Mouse (Mus musculus) MEL (cell line): ENCODE data around the gene Tmprss2. TPM values are rescaled to one million over a fixed set of nuclear protein-coding genes. Genes with fewer than 3 reads are reported as not detected.

ENCODE experiments used
- DNase-seq: peaks from one replicate; pipeline ENCODE4 v3.0.0; 2011; ENCODE audit warnings: low read depth, low spot score
- H3K27ac ChIP-seq: 2 replicates; pipeline ENCODE4 v1.5.1; 2012; ENCODE audit warnings: low read depth, mild to moderate bottlenecking, control low read depth, low read length, moderate library complexity; ENCODE audit not compliant: control insufficient read depth
- H3K27me3 ChIP-seq, 2 experiments: fragments of 150-350 bp in 1 of 2; sonication (generic) in 1 of 2; 2 replicates each; pipeline ENCODE4 v1.6.1; 2012; ENCODE audit warnings: low read length in 2 of 2, mild to moderate bottlenecking in 2 of 2, improper control_type of control experiment in 1 of 2, moderate library complexity in 1 of 2; ENCODE audit not compliant: insufficient read depth in 2 of 2, control insufficient read depth in 1 of 2
- H3K36me3 ChIP-seq, 2 experiments: 2 replicates each; pipeline ENCODE4 v1.6.1; 2012 to 2014; ENCODE audit warnings: low read length in 2 of 2, improper control_type of control experiment in 1 of 2, inconsistent platforms in 1 of 2, mild to moderate bottlenecking in 1 of 2; ENCODE audit not compliant: insufficient read depth in 2 of 2, control insufficient read depth in 1 of 2
- H3K4me1 ChIP-seq, 2 experiments: fragments of 150-350 bp in 1 of 2; sonication (generic) in 1 of 2; 2 replicates each; pipeline ENCODE4 v1.6.1; 2012; ENCODE audit warnings: low read length in 2 of 2, improper control_type of control experiment in 1 of 2, mild to moderate bottlenecking in 1 of 2; ENCODE audit not compliant: insufficient read depth in 2 of 2, control insufficient read depth in 1 of 2
- H3K4me3 ChIP-seq, 2 experiments: fragments of 150-350 bp in 1 of 2; sonication (generic) in 1 of 2; 2 replicates each; pipeline ENCODE4 v1.5.1; 2012; ENCODE audit warnings: low read depth in 2 of 2, low read length in 2 of 2, mild to moderate bottlenecking in 2 of 2, moderate library complexity in 2 of 2, control low read depth in 1 of 2, improper control_type of control experiment in 1 of 2; ENCODE audit not compliant: control insufficient read depth in 1 of 2, insufficient read depth in 1 of 2
- H3K79me2 ChIP-seq: 2 replicates; pipeline ENCODE4 v1.6.1; 2012; ENCODE audit warnings: mild to moderate bottlenecking, low read length, moderate library complexity; ENCODE audit not compliant: control insufficient read depth, poor library complexity, insufficient read depth
- H3K9ac ChIP-seq: 2 replicates; pipeline ENCODE4 v1.6.1; 2012; ENCODE audit warnings: low read depth, mild to moderate bottlenecking, control low read depth, low read length, moderate library complexity; ENCODE audit not compliant: control insufficient read depth, poor library complexity, severe bottlenecking
- H3K9me3 ChIP-seq: fragments of 150-350 bp; sonication (generic); replicated peaks from 2 replicates; pipeline ENCODE4 v1.6.1; 2012; ENCODE audit warnings: mild to moderate bottlenecking, low read length, improper control_type of control experiment, moderate library complexity; ENCODE audit not compliant: insufficient read depth
- BHLHE40 ChIP-seq: IDR thresholded peaks from 2 replicates; pipeline ENCODE4 v1.6.1; 2012; ENCODE audit warnings: low read depth, mild to moderate bottlenecking, inconsistent platforms, low read length, improper control_type of control experiment, borderline replicate concordance
- CTCF ChIP-seq, 3 experiments: IDR thresholded peaks in 2 of 3; conservative IDR thresholded peaks in 1 of 3; 2 replicates each; pipeline ENCODE4 v1.5.1; 2011 to 2012; ENCODE audit warnings: low read length in 3 of 3, low read depth in 2 of 3, mild to moderate bottlenecking in 2 of 3, improper control_type of control experiment in 1 of 3, inconsistent platforms in 1 of 3, mixed read lengths in 1 of 3, moderate library complexity in 1 of 3; ENCODE audit not compliant: control insufficient read depth in 1 of 3, insufficient read depth in 1 of 3, poor library complexity in 1 of 3, severe bottlenecking in 1 of 3
- E2F4 ChIP-seq: IDR thresholded peaks from 2 replicates; pipeline ENCODE4 v1.6.1; 2011; ENCODE audit warnings: low read depth, low read length, improper control_type of control experiment, borderline replicate concordance
- ELF1 ChIP-seq: IDR thresholded peaks from 2 replicates; pipeline ENCODE4 v1.6.1; 2014; ENCODE audit warnings: low read depth, mild to moderate bottlenecking, inconsistent platforms, low read length, improper control_type of control experiment, moderate library complexity
- EP300 ChIP-seq, 2 experiments: IDR thresholded peaks; 2 replicates each; pipeline ENCODE4 v1.6.1; 2011; ENCODE audit warnings: improper control_type of control experiment in 2 of 2, low read length in 2 of 2, low read depth in 1 of 2, mild to moderate bottlenecking in 1 of 2
- ETS1 ChIP-seq: IDR thresholded peaks from 2 replicates; pipeline ENCODE4 v1.6.1; 2012; ENCODE audit warnings: low read depth, mild to moderate bottlenecking, inconsistent platforms, low read length, improper control_type of control experiment, moderate library complexity
- GABPA ChIP-seq: IDR thresholded peaks from 2 replicates; pipeline ENCODE4 v1.6.1; 2012; ENCODE audit warnings: low read depth, mild to moderate bottlenecking, inconsistent platforms, low read length, improper control_type of control experiment, moderate library complexity
- GATA1 ChIP-seq: IDR thresholded peaks from 2 replicates; pipeline ENCODE4 v1.6.1; 2011; ENCODE audit warnings: low read depth, low read length, improper control_type of control experiment
- HCFC1 ChIP-seq: IDR thresholded peaks from 2 replicates; pipeline ENCODE4 v1.6.1; 2012; ENCODE audit warnings: low read depth, mild to moderate bottlenecking, inconsistent platforms, low read length, improper control_type of control experiment, moderate library complexity
- MAFK ChIP-seq: IDR thresholded peaks from 2 replicates; pipeline ENCODE4 v1.6.1; 2011; ENCODE audit warnings: low read depth, mild to moderate bottlenecking, low read length, improper control_type of control experiment, borderline replicate concordance
- MAX ChIP-seq: IDR thresholded peaks from 2 replicates; pipeline ENCODE4 v1.6.1; 2011; ENCODE audit warnings: low read length, improper control_type of control experiment
- MAZ ChIP-seq: IDR thresholded peaks from 2 replicates; pipeline ENCODE4 v1.6.1; 2012; ENCODE audit warnings: low read depth, mild to moderate bottlenecking, inconsistent platforms, low read length, improper control_type of control experiment
- MEF2A ChIP-seq: IDR thresholded peaks from 2 replicates; pipeline ENCODE4 v1.6.1; 2014; ENCODE audit warnings: low read depth, mild to moderate bottlenecking, inconsistent platforms, low read length, improper control_type of control experiment; ENCODE audit not compliant: poor library complexity, insufficient replicate concordance, severe bottlenecking; ENCODE audit errors: extremely low read depth
- MYC ChIP-seq: IDR thresholded peaks from 2 replicates; pipeline ENCODE4 v1.6.1; 2011; ENCODE audit warnings: low read depth, mild to moderate bottlenecking, low read length, improper control_type of control experiment, moderate library complexity
- NRF1 ChIP-seq: IDR thresholded peaks from 2 replicates; pipeline ENCODE4 v1.6.1; 2014; ENCODE audit warnings: low read depth, mild to moderate bottlenecking, inconsistent platforms, low read length, improper control_type of control experiment, moderate library complexity; ENCODE audit not compliant: poor library complexity, insufficient read depth, severe bottlenecking
- POLR2A ChIP-seq, 2 experiments: IDR thresholded peaks; 2 replicates each; pipeline ENCODE4 v1.6.1; 2011 to 2012; ENCODE audit warnings: low read length in 2 of 2, mild to moderate bottlenecking in 2 of 2, control low read depth in 1 of 2, improper control_type of control experiment in 1 of 2, low read depth in 1 of 2, moderate library complexity in 1 of 2; ENCODE audit not compliant: control insufficient read depth in 1 of 2, insufficient read depth in 1 of 2, poor library complexity in 1 of 2
- RCOR1 ChIP-seq: IDR thresholded peaks from 2 replicates; pipeline ENCODE4 v1.6.1; 2012; ENCODE audit warnings: low read depth, mild to moderate bottlenecking, inconsistent platforms, low read length, improper control_type of control experiment
- SMC3 ChIP-seq: IDR thresholded peaks from 2 replicates; pipeline ENCODE4 v1.6.1; 2011; ENCODE audit warnings: low read depth, low read length, improper control_type of control experiment
- TBP ChIP-seq: IDR thresholded peaks from 2 replicates; pipeline ENCODE4 v1.8.0; 2011; ENCODE audit warnings: low read depth, low read length, improper control_type of control experiment
- ZC3H11A ChIP-seq: IDR thresholded peaks from 2 replicates; pipeline ENCODE4 v1.6.1; 2012; ENCODE audit warnings: low read depth, mild to moderate bottlenecking, inconsistent platforms, low read length, improper control_type of control experiment
- ZKSCAN1 ChIP-seq: IDR thresholded peaks from 2 replicates; pipeline ENCODE4 v1.6.1; 2012; ENCODE audit warnings: low read depth, mild to moderate bottlenecking, inconsistent platforms, low read length, improper control_type of control experiment, moderate library complexity
- ZNF384 ChIP-seq: IDR thresholded peaks from 2 replicates; pipeline ENCODE4 v1.6.1; 2012; ENCODE audit warnings: low read depth, mild to moderate bottlenecking, inconsistent platforms, low read length, improper control_type of control experiment
- polyA plus RNA-seq, 2 experiments: library from polyadenylated mRNA; stranded (reverse) in 1 of 2; unstranded in 1 of 2; fragments of >175 nt in 1 of 2; fragments of >200 nt in 1 of 2; gene quantifications; 2 replicates each; pipeline versions ENCODE4 v1.2.1 to v1.2.4; 2012; ENCODE audit warnings: low replicate concordance in 2 of 2, low read depth in 1 of 2; ENCODE audit not compliant: insufficient read length in 2 of 2, insufficient read depth in 1 of 2, missing spikeins in 1 of 2
- total RNA-seq: library from RNA; depleted of rRNA; stranded (reverse); fragments of 300-350 nt; gene quantifications from 2 replicates; pipeline ENCODE4 v1.2.3, GENCODE M21; 2012

The Tmprss2 gene
- total and polyA plus RNA-seq, 3 experiments, result not detected

GRCm38 (mm10) chr16:97609676-97610075 lies 1.3 kb downstream of the Tmprss2 start:
- Histone ChIP-seq H3K4me1 (no peaks in the 10 kb centered on the region), H3K9ac (no peak overlapping the region), H3K79me2 (no peaks in the 10 kb centered on the region)
- no peak for DNase-seq
- TF ChIP-seq MYC (no peak), ETS1 (no peak), MEF2A (no peak), MAFK (no peak), ZNF384 (no peak), MAX (no peak), TBP (no peak), MAZ (no peak), RCOR1 (no peak), HCFC1 (no peak), BHLHE40 (no peak), ZKSCAN1 (no peak), SMC3 (no peak), GATA1 (no peak), E2F4 (no peak), NRF1 (no peak), EP300 (IDR thresholded peaks at IDR 0.05; ENCODE audit: low read depth in 1 of 2, low read length in 2 of 2) (no peak), POLR2A (IDR thresholded peaks at IDR 0.05; ENCODE audit: control insufficient read depth in 1 of 2, insufficient read depth in 1 of 2, low read depth in 1 of 2, low read length in 2 of 2, poor library complexity in 1 of 2) (no peak), ELF1 (no peak)
- TF ChIP-seq, all 39 proteins: peak for 0
- H3K4me3 ChIP-seq, result no peak overlapping the region
- no peaks in the 10 kb centered on the region for H3K9me3 ChIP-seq
- H3K36me3 ChIP-seq, result no peaks in the 10 kb centered on the region
- no peak overlapping the region for H3K27ac ChIP-seq
- no peaks in the 10 kb centered on the region for H3K27me3 ChIP-seq

GRCm38 (mm10) chr16:97607956-97608355 lies 3.0 kb downstream of the Tmprss2 start:
- Histone ChIP-seq H3K27me3 (no peaks in the 10 kb centered on the region), H3K9ac (no peak overlapping the region), H3K79me2 (no peaks in the 10 kb centered on the region), H3K4me3 (no peak overlapping the region), H3K36me3 (no peaks in the 10 kb centered on the region), H3K9me3 (no peaks in the 10 kb centered on the region), H3K4me1 (no peaks in the 10 kb centered on the region), H3K27ac (no peak overlapping the region)
- TF ChIP-seq TBP (no peak), GABPA (no peak), CTCF (IDR thresholded peaks at IDR 0.05 in 2 of 3, conservative IDR thresholded peaks at IDR 0.05 in 1 of 3; ENCODE audit: control insufficient read depth in 1 of 3, insufficient read depth in 1 of 3, low read depth in 2 of 3, low read length in 3 of 3, poor library complexity in 1 of 3, severe bottlenecking in 1 of 3) (no peak), ZC3H11A (no peak)
- no peak for DNase-seq
